Mouse (Mus musculus): ENCODE data around the gene Arsa. TPM values are rescaled to one million over a fixed set of nuclear protein-coding genes. Genes with fewer than 3 reads are reported as not detected.

Arsa gene
- total and polyA plus RNA-seq, 3 experiments = 9.1 to 28.1 TPM; not detected in 1

GRCm38 (mm10) chr15:89488611-89489117 is 11.4 kb upstream of the Arsa start:
- TF ChIP-seq MAFK (IDR thresholded peaks at IDR 0.05; ENCODE audit: borderline replicate concordance, low read depth, low read length) = no peak
- no peak for TF ChIP-seq ZMIZ1 (IDR thresholded peaks at IDR 0.05; ENCODE audit: low read depth, low read length)
- TF ChIP-seq POLR2AphosphoS2 (IDR thresholded peaks at IDR 0.05; ENCODE audit: low read length) = no peak
- no peak for TF ChIP-seq SIN3A (IDR thresholded peaks at IDR 0.05; ENCODE audit: low read length)
- TF ChIP-seq GATA1 (IDR thresholded peaks at IDR 0.05; ENCODE audit: low read depth, low read length) = no peak
- H3K79me2 ChIP-seq (ENCODE audit: control insufficient read depth, insufficient read depth, low read length, poor library complexity) = no peaks in the 10 kb centered on the region
- no peak overlapping the region for H3K9ac ChIP-seq (ENCODE audit: control insufficient read depth, low read depth, low read length, poor library complexity, severe bottlenecking)
- no peaks in the 10 kb centered on the region for H3K4me1 ChIP-seq (ENCODE audit: control insufficient read depth in 1 of 2, insufficient read depth in 2 of 2, low read length in 2 of 2)
- no peaks in the 10 kb centered on the region for H3K9me3 ChIP-seq (replicated peaks; ENCODE audit: insufficient read depth, low read length)
- no peak overlapping the region for H3K4me3 ChIP-seq (ENCODE audit: control insufficient read depth in 1 of 2, insufficient read depth in 1 of 2, low read depth in 2 of 2, low read length in 2 of 2)
- peaks cover 2 to 4% of the 10 kb centered on the region in 2 experiments; a peak in 2 of 4 replicates for H3K27me3 ChIP-seq (ENCODE audit: control insufficient read depth in 1 of 2, insufficient read depth in 2 of 2, low read length in 2 of 2)
- no peak for DNase-seq (ENCODE audit: low read depth, low spot score)
- H3K27ac ChIP-seq (ENCODE audit: control insufficient read depth, low read depth, low read length) = no peak overlapping the region
- H3K36me3 ChIP-seq (ENCODE audit: control insufficient read depth in 1 of 2, insufficient read depth in 2 of 2, low read length in 2 of 2) = no peaks in the 10 kb centered on the region

- no peaks in the 10 kb centered on the region for H3K79me2 ChIP-seq (ENCODE audit: control insufficient read depth, insufficient read depth, low read length, poor library complexity)
- H3K36me3 ChIP-seq (ENCODE audit: control insufficient read depth in 1 of 2, insufficient read depth in 2 of 2, low read length in 2 of 2) = no peaks in the 10 kb centered on the region
- no peaks in the 10 kb centered on the region for H3K9me3 ChIP-seq (replicated peaks; ENCODE audit: insufficient read depth, low read length)
- H3K27me3 ChIP-seq (ENCODE audit: control insufficient read depth in 1 of 2, insufficient read depth in 2 of 2, low read length in 2 of 2) = peaks cover 2 to 4% of the 10 kb centered on the region in 2 experiments; a peak in 2 of 4 replicates
- H3K27ac ChIP-seq (ENCODE audit: control insufficient read depth, low read depth, low read length) = no peak overlapping the region
- no peak for DNase-seq (ENCODE audit: low read depth, low spot score)
- H3K4me3 ChIP-seq (ENCODE audit: control insufficient read depth in 1 of 2, insufficient read depth in 1 of 2, low read depth in 2 of 2, low read length in 2 of 2) = no peak overlapping the region
- no peaks in the 10 kb centered on the region for H3K4me1 ChIP-seq (ENCODE audit: control insufficient read depth in 1 of 2, insufficient read depth in 2 of 2, low read length in 2 of 2)
- TF ChIP-seq RCOR1 (IDR thresholded peaks at IDR 0.05; ENCODE audit: low read depth, low read length) (no peak), MAFK (IDR thresholded peaks at IDR 0.05; ENCODE audit: borderline replicate concordance, low read depth, low read length) (no peak), ZC3H11A (IDR thresholded peaks at IDR 0.05; ENCODE audit: low read depth, low read length) (no peak), ZNF384 (IDR thresholded peaks at IDR 0.05; ENCODE audit: low read depth, low read length) (no peak), TBP (IDR thresholded peaks at IDR 0.05; ENCODE audit: low read depth, low read length) (no peak), KAT2A (conservative IDR thresholded peaks at IDR 0.05; ENCODE audit: low read depth, low read length) (no peak), CHD2 (IDR thresholded peaks at IDR 0.05; ENCODE audit: low read length) (no peak), MAX (IDR thresholded peaks at IDR 0.05; ENCODE audit: low read length) (no peak), USF2 (IDR thresholded peaks at IDR 0.05; ENCODE audit: borderline replicate concordance in 1 of 2, insufficient read depth in 1 of 2, low read depth in 1 of 2, low read length in 2 of 2) (no peak), ETS1 (IDR thresholded peaks at IDR 0.05; ENCODE audit: low read depth, low read length) (no peak), CHD1 (IDR thresholded peaks at IDR 0.05; ENCODE audit: low read depth, low read length) (no peak), TCF12 (IDR thresholded peaks at IDR 0.05; ENCODE audit: low read depth, low read length) (no peak), UBTF (IDR thresholded peaks at IDR 0.05; ENCODE audit: borderline replicate concordance, insufficient read depth, low read depth, low read length) (no peak), SMC3 (IDR thresholded peaks at IDR 0.05; ENCODE audit: low read depth, low read length) (no peak), JUND (IDR thresholded peaks at IDR 0.05; ENCODE audit: low read depth, low read length) (no peak), MEF2A (IDR thresholded peaks at IDR 0.05; ENCODE audit: extremely low read depth, insufficient replicate concordance, low read depth, low read length, poor library complexity, severe bottlenecking) (no peak)
- H3K9ac ChIP-seq (ENCODE audit: control insufficient read depth, low read depth, low read length, poor library complexity, severe bottlenecking) = no peak overlapping the region
Measured at GRCm38 (mm10) chr15:89488182-89488581, 11.0 kb upstream of the Arsa start.

All from MEL (cell line).